Mouse (Mus musculus) bone marrow, adult 2 months (tissue): ENCODE measurements around the gene Cxcr5. TPM values are rescaled to one million over a fixed set of nuclear protein-coding genes. Genes with fewer than 3 reads are reported as not detected.
"Not testable (repeated sequence)": the region's sequence is repeated elsewhere in the genome, so short reads cannot be mapped to it uniquely, and the experiment has no call there.

Experiments used
- H3K27ac ChIP-seq: fragments of 200-500 bp; 2 replicates; pipeline ENCODE4 v1.5.1; 2012; ENCODE audit warnings: low read depth, mild to moderate bottlenecking, control low read depth, inconsistent platforms, low read length; ENCODE audit not compliant: control insufficient read depth, poor library complexity, insufficient read depth
- H3K4me1 ChIP-seq: fragments of 200-500 bp; 2 replicates; pipeline ENCODE4 v1.6.1; 2011; ENCODE audit warnings: low read length; ENCODE audit not compliant: control insufficient read depth, insufficient read depth
- H3K4me3 ChIP-seq: fragments of 200-500 bp; replicated peaks from 2 replicates; pipeline ENCODE3; 2011; ENCODE audit warnings: mild to moderate bottlenecking, low read depth, low read length, control low read depth; ENCODE audit not compliant: control insufficient read depth
- CTCF ChIP-seq: fragments of 200-500 bp; IDR thresholded peaks from 2 replicates; pipeline ENCODE4 v1.5.1; 2011; ENCODE audit warnings: low read length, control low read depth; ENCODE audit not compliant: control insufficient read depth, insufficient read depth
- POLR2A ChIP-seq: fragments of 200-500 bp; IDR thresholded peaks from 2 replicates; pipeline ENCODE4 v1.6.1; 2011; ENCODE audit warnings: low read depth, mild to moderate bottlenecking, control low read depth, low read length, borderline replicate concordance; ENCODE audit not compliant: control insufficient read depth
- WGBS: fragments of 180-500 bp; shearing (Covaris S2); methylation state at CpG from one replicate; pipeline ENCODE4 v1.1.7; 2018; 5-methylcytosine and 5-hydroxymethylcytosine counted together
- polyA plus RNA-seq: library from polyadenylated mRNA; stranded (reverse); fragments of >200 nt; gene quantifications from 2 replicates; pipeline ENCODE4 v1.2.4, GENCODE M21; 2011; ENCODE audit warnings: low replicate concordance; ENCODE audit not compliant: missing spikeins, insufficient read depth, insufficient read length

Gene Cxcr5
- polyA plus RNA-seq, 1 experiment: 13.4 TPM

DNA sequence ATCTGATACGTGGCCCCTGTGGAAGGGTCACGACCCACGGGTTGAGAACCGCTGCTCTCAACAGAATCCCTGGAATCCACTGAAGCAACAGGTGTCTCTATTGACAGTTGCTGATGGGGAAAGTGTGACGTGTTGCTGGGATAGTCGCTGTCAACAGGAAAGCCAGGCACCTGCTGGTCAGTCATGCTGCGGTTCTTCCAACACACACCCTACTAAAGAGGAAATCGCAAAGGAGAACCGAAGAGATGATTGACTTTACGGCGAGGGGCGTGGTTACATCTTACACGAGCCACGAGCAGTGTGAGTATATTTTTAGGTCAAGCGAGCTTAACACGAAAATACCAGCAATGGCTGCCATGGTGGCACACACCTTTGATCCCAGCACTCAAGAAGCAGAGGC, 20.7 kb upstream of the Cxcr5 start:
- peak overlapping the region; percentile 53 for H3K27ac ChIP-seq
- no peak overlapping the region for H3K4me3 ChIP-seq
- TF ChIP-seq POLR2A (no peak), CTCF (no peak)
- 23% methylated on average over 16 of the region's 16 CpGs for WGBS
- peaks cover 6% of the 10 kb centered on the region for H3K4me1 ChIP-seq

GRCm38 (mm10) chr9:44581423-44581822, 19.7 kb upstream of the Cxcr5 start:
- TF ChIP-seq CTCF (no peak), POLR2A (no peak)
- Histone ChIP-seq H3K27ac (peak overlapping the region; percentile 89), H3K4me3 (no peak overlapping the region), H3K4me1 (peaks cover 6% of the 10 kb centered on the region; the same call in 1 of the 2 replicates)
- 51% methylated on average over 3 of the region's 3 CpGs for WGBS

DNA sequence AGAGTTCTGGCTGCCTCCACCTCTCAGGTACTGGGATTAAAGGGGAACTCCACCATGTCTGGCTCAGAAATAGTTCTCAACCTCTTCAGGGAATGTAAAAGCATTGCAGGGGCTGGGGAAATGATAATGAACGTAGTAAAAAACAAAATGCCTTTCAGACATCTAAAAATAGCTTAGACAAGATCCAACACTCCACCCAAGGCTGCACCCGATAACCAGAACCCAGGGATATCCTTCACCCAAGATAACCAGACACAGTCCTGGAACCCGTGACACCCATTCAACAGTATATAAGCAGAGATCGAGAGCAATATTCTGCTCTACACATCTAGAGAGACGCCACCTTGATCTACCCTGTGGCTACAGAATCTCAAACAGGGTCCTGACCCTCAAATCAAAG, 18.4 kb upstream of the Cxcr5 start:
- WGBS: 44% methylated on average over 5 of the region's 5 CpGs
- Histone ChIP-seq H3K4me1 (peaks cover 6% of the 10 kb centered on the region; the same call in 1 of the 2 replicates), H3K27ac (peak overlapping the region; percentile 45; the same call in 1 of the 2 replicates), H3K4me3 (no peak overlapping the region)
- TF ChIP-seq CTCF (no peak), POLR2A (no peak)

DNA sequence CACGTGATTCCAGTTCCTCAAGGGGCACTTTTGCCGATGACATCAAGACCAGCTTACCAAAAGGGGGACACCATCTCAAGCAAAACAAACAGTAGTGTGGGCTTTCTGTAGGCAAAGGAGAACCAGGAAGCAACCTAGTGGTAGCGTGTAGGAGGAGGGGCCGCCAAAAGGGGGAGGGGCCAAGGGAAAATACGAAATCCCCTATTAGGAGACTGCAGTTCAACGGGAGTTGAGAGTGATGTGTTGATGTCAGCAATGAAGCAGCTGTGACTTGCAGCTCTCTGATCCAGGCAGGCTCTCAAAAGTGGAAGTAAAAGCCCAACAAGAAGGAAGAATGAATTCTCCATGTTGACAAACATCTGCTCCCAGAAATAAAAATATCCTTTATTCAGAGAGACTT, 17.7 kb upstream of the Cxcr5 start:
- peak overlapping the region; percentile 17; the same call in 1 of the 2 replicates for H3K27ac ChIP-seq

DNA sequence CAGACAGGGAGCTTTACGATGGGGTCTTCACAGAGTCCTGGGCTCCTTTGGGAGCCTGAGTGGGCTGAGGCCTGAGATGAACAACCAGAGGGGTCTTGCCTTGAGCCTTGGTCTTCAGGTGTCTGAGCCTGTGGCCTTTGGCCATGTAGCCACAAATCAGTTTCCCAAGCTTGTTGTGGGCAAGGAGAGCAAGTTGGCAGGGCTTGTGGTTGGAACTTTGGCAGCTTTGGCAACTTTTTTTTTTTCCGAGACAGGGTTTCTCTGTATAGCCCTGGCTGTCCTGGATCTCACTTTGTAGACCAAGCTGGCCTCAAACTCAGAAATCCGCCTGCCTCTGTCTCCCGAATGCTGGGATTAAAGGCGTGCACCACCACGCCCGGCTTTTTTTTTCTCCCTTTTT, 14.4 kb upstream of the Cxcr5 start:
- H3K4me1 ChIP-seq, H3K4me3 ChIP-seq, H3K27ac ChIP-seq: not testable (repeated sequence)
- 68% methylated on average over 7 of the region's 7 CpGs for WGBS

More for the DNA sequence above, 17.7 kb upstream of the Cxcr5 start:
- no peak for TF ChIP-seq CTCF
- no peak for TF ChIP-seq POLR2A
- Histone ChIP-seq H3K4me3 (peak overlapping the region; percentile 19), H3K4me1 (peaks cover 6% of the 10 kb centered on the region; the same call in 1 of the 2 replicates)
- WGBS: 1% methylated on average over 6 of the region's 6 CpGs

- 82% methylated on average over 2 of the region's 2 CpGs for WGBS
- TF ChIP-seq POLR2A (no peak), CTCF (no peak)
- H3K27ac ChIP-seq: no peak overlapping the region
These were observed 13.4 kb upstream of the Cxcr5 start for GRCm38 (mm10) chr9:44575095-44575494.

GRCm38 (mm10) chr9:44573306-44573705, 11.6 kb upstream of the Cxcr5 start:
- Histone ChIP-seq H3K4me3 (no peak overlapping the region), H3K4me1 (peaks cover 3% of the 10 kb centered on the region), H3K27ac (no peak overlapping the region)
- no peak for TF ChIP-seq CTCF
- no peak for TF ChIP-seq POLR2A
- WGBS: 57% methylated on average over 4 of the region's 4 CpGs

More at GRCm38 (mm10) chr9:44575095-44575494, 13.4 kb upstream of the Cxcr5 start:
- Histone ChIP-seq H3K4me3 (no peak overlapping the region), H3K4me1 (no peaks in the 10 kb centered on the region; the same call in 1 of the 2 replicates)

- peaks cover 5% of the 10 kb centered on the region for H3K4me1 ChIP-seq
- TF ChIP-seq CTCF (no peak), POLR2A (no peak)
- H3K4me3 ChIP-seq: no peak overlapping the region
- H3K27ac ChIP-seq: peak overlapping the region; percentile 60
- WGBS: 71% methylated on average over 12 of the region's 12 CpGs
These were observed 9.3 kb upstream of the Cxcr5 start for GRCm38 (mm10) chr9:44570939-44571382.

- WGBS: 4% methylated on average over 7 of the region's 7 CpGs
- TF ChIP-seq CTCF (no peak), POLR2A (no peak)
- peak overlapping the region; percentile 93 for H3K27ac ChIP-seq
- H3K4me3 ChIP-seq: peak overlapping the region; percentile 5
- H3K4me1 ChIP-seq: peaks cover 5% of the 10 kb centered on the region
These were observed 6.4 kb upstream of the Cxcr5 start for GRCm38 (mm10) chr9:44568083-44568455.
